Mouse (Mus musculus) myocyte (in vitro differentiated cells): ENCODE results near the gene Npw.

Experiments used
- E2F4 ChIP-seq: IDR thresholded peaks from one replicate; pipeline ENCODE4 v1.6.1; 2011; ENCODE audit warnings: mild to moderate bottlenecking, control low read depth, moderate library complexity; ENCODE audit not compliant: insufficient read depth
- MAX ChIP-seq: IDR thresholded peaks from one replicate; pipeline ENCODE4 v1.6.1; 2011; ENCODE audit warnings: low read depth, mild to moderate bottlenecking, control low read depth
- POLR2A ChIP-seq: IDR thresholded peaks from one replicate; pipeline ENCODE4 v1.6.1; 2011; ENCODE audit warnings: low read depth, mild to moderate bottlenecking, control low read depth, moderate library complexity; ENCODE audit not compliant: insufficient read length
- POLR2AphosphoS2 ChIP-seq: IDR thresholded peaks from one replicate; pipeline ENCODE4 v1.6.1; 2011; ENCODE audit warnings: low read depth, control low read depth; ENCODE audit not compliant: insufficient read length
- REST ChIP-seq: IDR thresholded peaks from one replicate; pipeline ENCODE4 v1.6.1; 2011; ENCODE audit warnings: mild to moderate bottlenecking, control low read depth, moderate library complexity; ENCODE audit not compliant: insufficient read depth, insufficient read length
- TCF12 ChIP-seq: IDR thresholded peaks from one replicate; pipeline ENCODE4 v1.6.1; 2011; ENCODE audit warnings: mild to moderate bottlenecking, control low read depth; ENCODE audit not compliant: poor library complexity, insufficient read depth, severe bottlenecking
- USF1 ChIP-seq: IDR thresholded peaks from one replicate; pipeline ENCODE4 v1.6.1; 2011; ENCODE audit warnings: low read depth, mild to moderate bottlenecking, control low read depth, moderate library complexity

DNA sequence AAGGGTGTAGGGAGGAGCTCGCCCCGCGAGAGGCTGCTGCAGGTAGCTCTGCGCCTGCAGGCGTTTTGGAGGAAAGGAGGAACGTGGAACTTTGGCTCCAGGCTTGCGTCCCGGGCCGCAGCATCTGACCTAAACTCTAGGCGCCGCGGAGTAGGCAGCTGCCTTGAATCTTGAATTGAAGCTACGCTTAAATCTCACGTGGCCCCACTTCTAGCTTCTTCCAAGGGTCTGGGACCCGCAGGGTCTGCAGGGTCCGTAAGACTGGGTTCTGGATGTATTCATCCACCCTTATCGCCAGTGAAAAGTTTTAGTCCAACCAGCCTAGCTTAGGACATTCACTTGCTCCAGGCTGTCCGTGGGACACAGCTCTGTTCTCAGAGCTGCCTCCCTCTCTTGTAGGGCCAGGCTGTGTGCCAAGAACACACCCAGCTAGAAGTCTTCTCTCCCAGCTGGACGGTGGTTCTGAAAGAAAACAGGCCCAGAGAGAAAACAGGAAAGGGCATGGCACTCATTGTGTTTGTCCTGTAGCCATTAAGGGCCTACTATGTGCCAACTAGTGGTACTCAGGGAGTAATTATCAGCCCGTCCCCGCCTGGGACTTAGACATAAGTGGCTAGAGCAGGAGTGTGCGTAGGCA, 25.3 kb downstream of the Npw start:
- TF ChIP-seq POLR2AphosphoS2: no peak
- no peak for TF ChIP-seq POLR2A
- TF ChIP-seq USF1: no peak
- no peak for TF ChIP-seq E2F4
- no peak for TF ChIP-seq TCF12
- no peak for TF ChIP-seq MAX
- TF ChIP-seq REST: no peak
